Mouse (Mus musculus) ES-Bruce4 (cell line): ENCODE measurements around the gene Syndig1. TPM values are rescaled to one million over a fixed set of nuclear protein-coding genes. Genes with fewer than 3 reads are reported as not detected.

Source experiments
- H3K27ac ChIP-seq: 2 replicates; pipeline ENCODE4 v1.5.1; 2012; ENCODE audit warnings: low read length, inconsistent platforms; ENCODE audit not compliant: insufficient read depth
- H3K27me3 ChIP-seq: 2 replicates; pipeline ENCODE4 v1.6.1; 2012; ENCODE audit warnings: mild to moderate bottlenecking, low read length, inconsistent platforms; ENCODE audit not compliant: control insufficient read depth, poor library complexity, insufficient read depth, severe bottlenecking
- H3K36me3 ChIP-seq: 2 replicates; pipeline ENCODE4 v1.6.1; 2012; ENCODE audit warnings: inconsistent platforms, mild to moderate bottlenecking, low read length, moderate library complexity; ENCODE audit not compliant: control insufficient read depth, poor library complexity, insufficient read depth, severe bottlenecking
- H3K4me1 ChIP-seq: one replicate; pipeline ENCODE4 v1.8.1; 2011; ENCODE audit warnings: low read length; ENCODE audit not compliant: control insufficient read depth, insufficient read depth
- H3K4me3 ChIP-seq: 2 replicates; pipeline ENCODE4 v1.5.1; 2011; ENCODE audit warnings: low read depth, mild to moderate bottlenecking, low read length
- H3K9ac ChIP-seq: 2 replicates; pipeline ENCODE4 v1.6.1; 2012; ENCODE audit warnings: low read depth, mild to moderate bottlenecking, inconsistent platforms; ENCODE audit not compliant: poor library complexity, severe bottlenecking
- H3K9me3 ChIP-seq: replicated peaks from 2 replicates; pipeline ENCODE4 v1.6.1; 2012; ENCODE audit warnings: mild to moderate bottlenecking, low read length, inconsistent platforms; ENCODE audit not compliant: control insufficient read depth, poor library complexity, insufficient read depth, severe bottlenecking
- CTCF ChIP-seq: IDR thresholded peaks from one replicate; pipeline ENCODE4 v1.8.1; 2011; ENCODE audit warnings: low read depth, low read length
- EP300 ChIP-seq: IDR thresholded peaks from 2 replicates; pipeline ENCODE4 v1.6.1; 2011; ENCODE audit warnings: low read depth, low read length; ENCODE audit not compliant: insufficient read depth
- POLR2A ChIP-seq: IDR thresholded peaks from one replicate; pipeline ENCODE4 v1.8.1; 2011; ENCODE audit warnings: low read length; ENCODE audit not compliant: insufficient read depth
- polyA plus RNA-seq: library from polyadenylated mRNA; stranded (reverse); fragments of >200 nt; gene quantifications from 2 replicates; pipeline ENCODE4 v1.2.4, GENCODE M21; 2011; ENCODE audit warnings: low read depth; ENCODE audit not compliant: missing spikeins, insufficient read depth, insufficient read length

Gene Syndig1
- polyA plus RNA-seq, 1 experiment, result 0.58 TPM

- Histone ChIP-seq H3K27me3 (no peaks in the 10 kb centered on the region), H3K27ac (no peak overlapping the region), H3K9me3 (no peaks in the 10 kb centered on the region), H3K4me1 (peaks cover 2% of the 10 kb centered on the region), H3K9ac (no peak overlapping the region), H3K36me3 (no peaks in the 10 kb centered on the region), H3K4me3 (no peak overlapping the region)
- TF ChIP-seq EP300 (no peak), POLR2A (no peak), CTCF (no peak)
Observed at GRCm38 (mm10) chr2:149865914-149866435, 37.0 kb downstream of the Syndig1 start.

GRCm38 (mm10) chr2:149870496-149870895 lies 41.5 kb downstream of the Syndig1 start:
- TF ChIP-seq CTCF, result no peak
- no peak for TF ChIP-seq POLR2A
- TF ChIP-seq EP300, result no peak
- H3K9me3 ChIP-seq, result no peaks in the 10 kb centered on the region
- peaks cover under 1% of the 10 kb centered on the region for H3K4me1 ChIP-seq
- H3K9ac ChIP-seq, result no peak overlapping the region
- H3K4me3 ChIP-seq, result no peak overlapping the region
- H3K27me3 ChIP-seq, result no peaks in the 10 kb centered on the region
- H3K36me3 ChIP-seq, result no peaks in the 10 kb centered on the region
- no peak overlapping the region for H3K27ac ChIP-seq

GRCm38 (mm10) chr2:149872496-149872895 lies 43.5 kb downstream of the Syndig1 start:
- Histone ChIP-seq H3K27me3 (no peaks in the 10 kb centered on the region), H3K9ac (no peak overlapping the region), H3K27ac (no peak overlapping the region), H3K4me1 (no peaks in the 10 kb centered on the region), H3K36me3 (no peaks in the 10 kb centered on the region), H3K9me3 (no peaks in the 10 kb centered on the region), H3K4me3 (no peak overlapping the region)
- TF ChIP-seq CTCF (no peak), EP300 (no peak), POLR2A (no peak)

- H3K27ac ChIP-seq, result no peak overlapping the region
- no peaks in the 10 kb centered on the region for H3K4me1 ChIP-seq
- no peaks in the 10 kb centered on the region for H3K27me3 ChIP-seq
- TF ChIP-seq EP300 (no peak), POLR2A (no peak), CTCF (no peak)
- no peak overlapping the region for H3K4me3 ChIP-seq
- no peaks in the 10 kb centered on the region for H3K36me3 ChIP-seq
- no peak overlapping the region for H3K9ac ChIP-seq
- no peaks in the 10 kb centered on the region for H3K9me3 ChIP-seq
Observed at GRCm38 (mm10) chr2:149873346-149873745, 44.3 kb downstream of the Syndig1 start.

- no peak for TF ChIP-seq CTCF
- TF ChIP-seq EP300, result no peak
- no peak for TF ChIP-seq POLR2A
- H3K27ac ChIP-seq, result no peak overlapping the region
- no peak overlapping the region for H3K9ac ChIP-seq
- H3K4me1 ChIP-seq, result no peaks in the 10 kb centered on the region
- H3K27me3 ChIP-seq, result no peaks in the 10 kb centered on the region
- H3K9me3 ChIP-seq, result no peaks in the 10 kb centered on the region
- H3K36me3 ChIP-seq, result no peaks in the 10 kb centered on the region
- no peak overlapping the region for H3K4me3 ChIP-seq
Observed at GRCm38 (mm10) chr2:149877954-149878353, 48.9 kb downstream of the Syndig1 start.

GRCm38 (mm10) chr2:149887634-149888033 lies 58.6 kb downstream of the Syndig1 start:
- Histone ChIP-seq H3K9me3 (no peaks in the 10 kb centered on the region), H3K27me3 (no peaks in the 10 kb centered on the region), H3K36me3 (no peaks in the 10 kb centered on the region), H3K4me3 (no peak overlapping the region), H3K4me1 (no peaks in the 10 kb centered on the region), H3K9ac (no peak overlapping the region), H3K27ac (no peak overlapping the region)
- TF ChIP-seq POLR2A (no peak), EP300 (no peak)
